Mouse (Mus musculus): ENCODE results near the gene Cnot4. TPM values are rescaled to one million over a fixed set of nuclear protein-coding genes. Genes with fewer than 3 reads are reported as not detected.

Gene Cnot4
- 10 to 100 TPM; 22.7 to 26.2 TPM for total RNA-seq (2023)

DNA sequence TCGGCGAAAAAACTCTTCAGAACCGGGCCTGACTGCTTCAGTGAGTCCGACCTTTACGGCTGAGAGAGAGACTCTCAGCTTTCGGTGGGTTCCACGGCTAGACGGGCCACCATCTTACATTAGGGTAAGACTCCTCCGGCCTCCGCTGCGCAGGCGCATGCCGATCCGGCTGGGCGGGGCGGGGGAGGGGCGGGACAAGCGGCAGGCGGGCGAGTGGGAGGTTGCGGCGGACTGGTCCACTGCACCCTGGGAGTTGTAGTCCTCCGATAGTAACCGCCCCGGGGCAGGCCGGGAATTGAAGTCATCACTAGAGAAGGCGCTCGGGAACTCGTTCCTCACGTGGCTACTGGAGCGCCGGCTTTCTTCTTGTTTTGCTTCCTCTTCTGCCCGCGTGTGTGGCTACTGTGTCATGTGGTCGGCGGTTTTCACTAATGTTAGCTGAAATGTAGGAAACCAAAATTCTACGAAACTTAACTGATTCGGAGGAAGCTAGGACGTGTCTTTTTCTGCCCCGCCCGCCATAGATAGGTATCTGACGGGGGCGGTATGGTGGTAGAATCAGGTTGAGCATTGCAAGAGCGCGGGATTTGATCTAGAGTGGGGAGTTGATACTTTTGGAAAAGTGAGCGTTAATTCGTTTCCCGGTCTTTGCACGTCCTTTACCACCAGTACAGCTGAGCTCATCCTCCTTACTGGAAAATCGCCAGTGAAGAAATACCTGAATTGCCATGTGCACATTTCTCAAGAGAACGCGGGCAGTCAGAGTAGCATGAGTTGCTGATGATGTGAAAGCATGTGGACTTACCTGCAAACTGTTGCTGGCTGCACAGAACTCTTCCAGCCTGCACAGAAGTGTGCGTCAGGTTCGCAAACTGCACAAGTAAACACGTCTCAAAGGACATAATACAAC lies at the start of gene Cnot4:
Gene Cnot4 (minus strand): TSS at position 146 of the 910 bp plus-strand sequence.

DNA sequence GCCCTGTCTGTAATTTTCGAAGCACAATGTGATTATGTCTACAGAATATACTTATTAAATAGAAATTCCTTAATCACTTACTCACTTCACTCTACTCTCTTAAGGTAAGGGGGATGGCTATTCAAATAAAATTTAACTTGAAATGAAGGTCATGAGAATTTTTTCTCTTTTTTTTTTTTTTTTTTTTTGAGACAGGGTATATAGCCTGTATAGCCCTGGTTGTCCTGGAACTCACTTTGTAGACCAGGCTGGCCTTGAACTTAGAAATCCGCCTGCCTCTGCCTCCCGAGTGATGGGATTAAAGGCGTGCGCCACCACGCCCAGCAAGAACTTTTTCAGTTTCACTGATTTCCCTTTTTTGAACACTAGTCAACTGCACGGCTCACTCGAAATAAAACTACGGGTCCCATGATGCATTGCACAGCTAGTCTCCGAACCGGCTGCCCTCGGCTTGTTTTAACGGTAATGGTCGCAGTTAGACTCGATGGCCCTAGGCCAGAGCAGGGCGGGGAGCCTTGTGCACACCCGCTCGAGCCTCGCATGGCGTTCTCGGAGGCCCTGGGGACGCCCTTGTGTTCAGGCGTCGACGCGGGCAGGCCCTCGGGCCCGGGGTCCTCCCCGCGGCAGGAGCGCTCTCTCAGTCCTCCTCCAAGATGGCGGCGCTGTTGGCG lies 43.6 kb upstream of the Cnot4 start, which contains the start of gene Nup205:
Gene Nup205 (plus strand): TSS at position 443 of the 671 bp plus-strand sequence.

DNA sequence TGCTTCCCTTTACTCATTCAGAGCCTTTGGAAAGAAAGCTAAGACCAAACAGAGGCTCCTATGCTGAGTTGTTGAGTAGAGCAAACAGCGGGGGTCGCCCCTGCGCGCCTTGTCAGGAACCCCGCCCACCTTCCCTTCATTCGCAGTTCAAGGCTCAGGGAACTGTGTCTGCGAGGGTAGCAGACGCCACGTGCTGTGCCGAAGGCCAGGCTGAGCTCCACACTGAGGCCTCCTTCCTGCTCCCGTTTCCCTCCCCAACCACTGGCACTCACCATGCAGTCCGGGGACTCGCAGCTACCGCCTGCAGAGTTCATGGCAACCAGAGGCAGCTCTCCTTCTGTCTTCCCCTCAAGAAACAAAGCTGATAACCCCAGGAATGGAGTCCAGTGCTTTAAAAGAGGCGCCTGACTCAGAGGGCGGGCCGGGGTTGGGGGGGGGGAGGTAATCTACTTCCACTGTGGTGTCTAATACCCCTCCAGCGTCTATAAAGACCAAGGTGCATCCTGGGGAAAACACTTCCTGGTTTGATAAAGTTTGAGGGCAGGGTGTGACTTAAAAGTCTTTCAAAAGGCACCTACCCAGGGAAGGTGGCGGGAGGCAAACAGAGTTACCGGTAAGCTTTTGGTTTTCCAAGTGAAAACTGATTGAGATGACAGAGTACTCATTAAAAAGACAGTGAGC lies 145.3 kb downstream of the Cnot4 start, which contains the start of gene Slc23a4:
Gene Slc23a4 (minus strand): TSS at position 324 of the 681 bp plus-strand sequence.

Other genes with a start within 250 kb of the Cnot4 start
- gene Wdr91, start 222.8 kb downstream of the Cnot4 start, total RNA-seq (2023) = 10 to 100 TPM; 17.3 to 24.9 TPM
- gene Stra8, start 213.6 kb downstream of the Cnot4 start, total RNA-seq (2023) = not detected
- gene Slc23a4, start 145.3 kb downstream of the Cnot4 start, total RNA-seq (2023) = under 1 TPM in 1 of 2 experiments, not detected in 1; 0.33 TPM
- 10 to 100 TPM; 38.4 to 45.4 TPM for gene Nup205, start 43.7 kb upstream of the Cnot4 start, total RNA-seq (2023)
- not detected for gene Slc13a4, start 174.4 kb upstream of the Cnot4 start, total RNA-seq (2023)
- gene Fam180a, start 192.4 kb upstream of the Cnot4 start, total RNA-seq (2023) = not detected

Measured in neutrophil, adult 83 days (primary cell).